Mouse (Mus musculus) lung, embryonic 16.5 days (tissue): ENCODE measurements around the gene Slc25a13. TPM values are rescaled to one million over a fixed set of nuclear protein-coding genes. Genes with fewer than 3 reads are reported as not detected.
"Not testable (repeated sequence)": the region's sequence is repeated elsewhere in the genome, so short reads cannot be mapped to it uniquely, and the experiment has no call there.

Source experiments
- ATAC-seq: fragments of 200-750 bp; cut with Nextera tagmentation; 2 replicates; pipeline ENCODE4 v1.8.0; 2017; ENCODE audit warnings: low read depth, mild to moderate bottlenecking, moderate library complexity
- H3K27ac ChIP-seq: fragments of 300-500 bp; sonication (generic); 2 replicates; pipeline ENCODE4 v1.5.1; 2014; ENCODE audit warnings: mild to moderate bottlenecking, control low read depth, low read length
- H3K27me3 ChIP-seq: fragments of 300-500 bp; sonication (generic); 2 replicates; pipeline ENCODE4 v1.6.1; 2014; ENCODE audit warnings: low read depth, low read length, mixed read lengths; ENCODE audit not compliant: control insufficient read depth, insufficient read depth
- H3K36me3 ChIP-seq: fragments of 300-500 bp; sonication (generic); 2 replicates; pipeline ENCODE4 v1.6.1; 2014; ENCODE audit warnings: low read length; ENCODE audit not compliant: control insufficient read depth, insufficient read depth
- H3K4me1 ChIP-seq: fragments of 300-500 bp; sonication (generic); replicated peaks from 2 replicates; pipeline ENCODE4 v1.6.1; 2014; ENCODE audit warnings: low read length, mixed read lengths; ENCODE audit not compliant: control insufficient read depth, insufficient read depth
- H3K4me2 ChIP-seq: fragments of 300-500 bp; sonication (generic); 2 replicates; pipeline ENCODE4 v1.6.1; 2014; ENCODE audit warnings: low read depth, low read length, control low read depth
- H3K4me3 ChIP-seq: fragments of 300-500 bp; sonication (generic); 2 replicates; pipeline ENCODE4 v1.5.1; 2014; ENCODE audit warnings: mild to moderate bottlenecking, low read length, control low read depth
- H3K9ac ChIP-seq: fragments of 300-500 bp; sonication (generic); 2 replicates; pipeline ENCODE4 v1.6.1; 2014; ENCODE audit warnings: low read length, control low read depth
- H3K9me3 ChIP-seq: fragments of 300-500 bp; sonication (generic); 2 replicates; pipeline ENCODE4 v1.6.1; 2016; ENCODE audit warnings: low read length; ENCODE audit not compliant: control insufficient read depth
- WGBS: fragments of 180-500 bp; shearing (Covaris S2); extraction: QIAGEN DNeasy Blood & Tissue Kit; methylation state at CpG from one replicate; pipeline ENCODE4 v1.1.7; 2014; 5-methylcytosine and 5-hydroxymethylcytosine counted together
- polyA plus RNA-seq: library from polyadenylated mRNA; unstranded; fragments of >200 nt; fragmentation: Nextera tagmentation; extraction: Ambion mirVana; gene quantifications from 2 replicates; pipeline ENCODE4 v1.2.1, GENCODE M21; 2015

Gene Slc25a13
- polyA plus RNA-seq, 1 experiment from 2014 or later: 27.5 TPM

DNA sequence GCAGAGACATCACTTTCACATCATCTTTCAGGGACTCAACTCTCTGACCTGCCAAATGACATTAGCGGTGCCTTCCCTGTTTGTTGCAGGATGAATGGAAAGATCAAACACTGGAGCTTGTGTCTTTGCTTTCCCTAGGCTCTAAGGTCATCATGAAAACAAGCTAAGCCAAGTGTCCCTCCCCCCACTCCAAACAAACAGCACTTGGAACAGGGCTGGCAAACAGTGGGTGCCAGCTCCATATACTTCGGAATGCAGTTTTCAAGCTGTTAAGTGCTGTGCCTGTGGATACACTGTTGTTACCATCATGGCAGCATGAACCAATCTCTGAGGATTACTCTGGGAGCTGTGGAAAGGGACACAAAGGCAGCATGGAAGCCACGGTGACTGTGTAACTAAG lies 9.1 kb downstream of the Slc25a13 start:
- no peak for ATAC-seq
- H3K4me2 ChIP-seq: no peak overlapping the region
- 34% methylated on average over 3 of the region's 3 CpGs for WGBS

DNA sequence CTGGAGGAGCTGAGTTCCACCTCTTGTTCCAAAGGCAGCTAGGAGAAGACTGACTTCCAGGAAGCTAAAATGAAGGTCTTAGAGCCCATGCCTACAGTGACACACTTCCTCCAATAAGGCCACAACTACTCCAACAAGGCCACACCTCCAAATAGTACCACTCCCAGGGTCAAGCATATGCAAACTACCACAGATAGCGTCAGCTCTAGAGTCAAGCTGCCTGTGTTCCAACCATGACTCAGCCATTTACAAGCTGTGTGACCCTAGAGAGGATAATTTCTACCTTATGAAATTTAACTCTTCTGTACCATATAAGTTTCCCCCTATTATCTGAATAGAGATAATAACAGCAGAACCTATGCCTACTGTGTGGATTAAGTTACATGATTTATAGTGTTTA lies 9.6 kb downstream of the Slc25a13 start:
- WGBS: 67% methylated on average over 1 of the region's 1 CpGs
- H3K36me3 ChIP-seq: no peaks in the 10 kb centered on the region
- H3K4me3 ChIP-seq: no peak overlapping the region
- no peak overlapping the region for H3K4me2 ChIP-seq
- no peak overlapping the region for H3K9ac ChIP-seq
- no peaks in the 10 kb centered on the region for H3K9me3 ChIP-seq
- H3K4me1 ChIP-seq: peaks cover 4% of the 10 kb centered on the region; the same call in 1 of the 2 replicates
- no peak overlapping the region for H3K27ac ChIP-seq
- no peaks in the 10 kb centered on the region for H3K27me3 ChIP-seq
- no peak for ATAC-seq

More for the DNA sequence above, 9.1 kb downstream of the Slc25a13 start:
- Histone ChIP-seq H3K9ac (no peak overlapping the region), H3K4me1 (peaks cover 4% of the 10 kb centered on the region; the same call in 1 of the 2 replicates), H3K9me3 (no peaks in the 10 kb centered on the region), H3K36me3 (no peaks in the 10 kb centered on the region), H3K27ac (no peak overlapping the region), H3K4me3 (no peak overlapping the region), H3K27me3 (no peaks in the 10 kb centered on the region)

- Histone ChIP-seq H3K36me3 (no peaks in the 10 kb centered on the region; the same call in 1 of the 2 replicates), H3K27me3 (no peaks in the 10 kb centered on the region), H3K9ac (no peak overlapping the region), H3K4me1 (peaks cover 4% of the 10 kb centered on the region; the same call in 1 of the 2 replicates), H3K27ac (no peak overlapping the region), H3K4me2 (no peak overlapping the region), H3K4me3 (no peak overlapping the region), H3K9me3 (no peaks in the 10 kb centered on the region)
- 0 out of 2 replicates have a peak, but pooled peaks have one; percentile 36 for ATAC-seq
- 69% methylated on average over 3 of the region's 3 CpGs for WGBS
Measured at GRCm38 (mm10) chr6:6205599-6206165, 11.3 kb downstream of the Slc25a13 start.

- H3K4me3 ChIP-seq: no peak overlapping the region
- no peak overlapping the region for H3K27ac ChIP-seq
- no peaks in the 10 kb centered on the region for H3K27me3 ChIP-seq
- no peak for ATAC-seq
- no peak overlapping the region for H3K4me2 ChIP-seq
- H3K9me3 ChIP-seq: no peaks in the 10 kb centered on the region
- 88% methylated on average over 6 of the region's 6 CpGs for WGBS
- no peaks in the 10 kb centered on the region for H3K4me1 ChIP-seq
- H3K36me3 ChIP-seq: no peaks in the 10 kb centered on the region; the same call in 1 of the 2 replicates
- H3K9ac ChIP-seq: no peak overlapping the region
Measured at GRCm38 (mm10) chr6:6202451-6202850, 14.5 kb downstream of the Slc25a13 start.

DNA sequence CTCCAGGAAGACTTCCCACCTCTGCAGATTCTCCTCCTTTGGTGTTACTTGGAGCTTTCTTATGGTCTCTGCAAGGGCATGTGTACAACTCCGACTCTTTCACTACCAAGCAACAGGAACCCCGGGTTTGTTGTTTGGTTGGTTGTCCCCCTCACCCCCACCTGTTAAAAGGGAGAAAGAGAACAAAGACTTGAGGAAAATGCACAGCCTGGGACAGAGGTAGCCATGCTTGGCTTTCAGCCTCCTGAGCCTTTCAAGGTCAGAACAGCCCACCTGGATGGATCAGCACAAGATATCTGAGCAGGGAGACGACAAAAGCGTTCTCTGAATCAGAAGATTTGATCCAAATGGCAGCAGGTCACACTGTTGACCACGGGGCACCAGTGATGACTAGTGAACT lies 15.0 kb downstream of the Slc25a13 start:
- Histone ChIP-seq H3K4me2 (no peak overlapping the region), H3K27ac (no peak overlapping the region), H3K4me1 (no peaks in the 10 kb centered on the region), H3K4me3 (no peak overlapping the region), H3K9ac (no peak overlapping the region), H3K36me3 (no peaks in the 10 kb centered on the region; the same call in 1 of the 2 replicates), H3K27me3 (no peaks in the 10 kb centered on the region), H3K9me3 (no peaks in the 10 kb centered on the region)
- no peak for ATAC-seq
- 82% methylated on average over 5 of the region's 5 CpGs for WGBS

GRCm38 (mm10) chr6:6199138-6199870 lies 17.7 kb downstream of the Slc25a13 start:
- Histone ChIP-seq H3K4me1 (no peaks in the 10 kb centered on the region), H3K9ac (no peak overlapping the region), H3K4me3 (no peak overlapping the region), H3K27me3 (no peaks in the 10 kb centered on the region), H3K27ac (no peak overlapping the region), H3K4me2 (no peak overlapping the region), H3K9me3 (no peaks in the 10 kb centered on the region), H3K36me3 (no peaks in the 10 kb centered on the region; the same call in 1 of the 2 replicates)
- no peak for ATAC-seq
- 87% methylated on average over 10 of the region's 10 CpGs for WGBS

- not testable (repeated sequence) for H3K4me3 ChIP-seq, H3K27me3 ChIP-seq, H3K9ac ChIP-seq, H3K36me3 ChIP-seq, H3K4me1 ChIP-seq, H3K4me2 ChIP-seq, H3K9me3 ChIP-seq, H3K27ac ChIP-seq, ATAC-seq
- WGBS: 98% methylated on average over 3 of the region's 3 CpGs
Measured at GRCm38 (mm10) chr6:6198056-6198455, 18.9 kb downstream of the Slc25a13 start.

GRCm38 (mm10) chr6:6197339-6197738 lies 19.6 kb downstream of the Slc25a13 start:
- Histone ChIP-seq H3K9me3 (no peaks in the 10 kb centered on the region), H3K4me2 (no peak overlapping the region), H3K4me3 (no peak overlapping the region), H3K27me3 (no peaks in the 10 kb centered on the region), H3K9ac (no peak overlapping the region), H3K27ac (no peak overlapping the region), H3K4me1 (no peaks in the 10 kb centered on the region), H3K36me3 (no peaks in the 10 kb centered on the region; the same call in 1 of the 2 replicates)
- ATAC-seq: no peak
- 68% methylated on average over 6 of the region's 6 CpGs for WGBS

DNA sequence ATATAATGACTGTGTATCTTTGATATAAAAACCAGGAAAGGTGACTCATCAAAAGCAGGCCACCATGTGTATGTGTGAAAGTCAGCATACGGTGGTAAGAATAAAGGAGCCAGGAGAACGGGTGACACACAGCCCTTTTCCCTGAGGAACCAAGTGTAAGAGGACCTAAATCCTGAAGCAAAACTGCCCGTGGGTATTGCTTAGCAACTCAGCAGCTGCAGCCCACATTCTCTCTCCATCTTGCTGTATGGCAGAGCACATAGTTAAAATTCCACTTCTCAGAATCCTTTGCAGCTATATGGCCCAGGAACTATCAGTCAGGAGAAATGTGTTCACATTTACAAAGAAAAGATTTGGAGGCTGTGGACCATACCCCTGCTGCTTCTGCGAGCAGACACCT lies 20.4 kb downstream of the Slc25a13 start:
- H3K4me1 ChIP-seq: no peaks in the 10 kb centered on the region
- H3K27me3 ChIP-seq: no peaks in the 10 kb centered on the region
- no peaks in the 10 kb centered on the region for H3K9me3 ChIP-seq
- ATAC-seq: no peak
- no peak overlapping the region for H3K4me2 ChIP-seq
- no peaks in the 10 kb centered on the region; the same call in 1 of the 2 replicates for H3K36me3 ChIP-seq
- H3K9ac ChIP-seq: no peak overlapping the region
- no peak overlapping the region for H3K4me3 ChIP-seq
- no peak overlapping the region for H3K27ac ChIP-seq
- 73% methylated on average over 4 of the region's 4 CpGs for WGBS
